ENCODE assay signal across 8 mouse cellular contexts in the genomic region with DNA sequence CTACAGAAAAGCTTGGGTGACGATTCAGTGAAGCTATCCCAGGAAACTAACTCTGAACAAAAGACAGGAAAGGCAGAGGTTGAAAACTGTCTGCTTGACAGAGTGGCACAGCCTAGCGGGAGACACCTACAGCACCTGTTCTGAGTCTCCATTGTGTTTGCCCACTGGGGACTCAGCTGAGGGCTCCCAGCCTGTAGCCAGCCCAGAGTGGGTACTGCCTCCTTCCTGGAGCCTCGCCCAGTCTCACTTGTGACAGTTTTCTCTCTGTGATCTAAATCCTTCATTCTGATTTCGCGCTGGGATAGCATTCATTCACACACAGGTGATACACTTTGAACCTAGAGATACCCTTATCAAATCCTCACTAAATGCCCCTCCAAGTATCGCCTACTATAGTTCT. TPM values are rescaled to one million over a fixed set of nuclear protein-coding genes. Genes with fewer than 3 reads are reported as not detected.
DNase-seq lines count a peak whose midpoint lies in the region; ATAC-seq and TF ChIP-seq lines count a peak whose summit lies in the region.

No protein-coding gene starts in this region.

- no peaks in the 10 kb centered on the region for H3K36me3 ChIP-seq in hindbrain, embryonic 15.5 days
- H3K36me3 ChIP-seq in liver, embryonic 15.5 days (replicated peaks) = no peaks in the 10 kb centered on the region

- WGBS in hindbrain, embryonic 15.5 days = 16% methylated on average over 6 of the region's 6 CpGs
- 19% methylated on average over 6 of the region's 6 CpGs for WGBS in liver, embryonic 15.5 days (ENCODE audit: insufficient replicate concordance)

- ATAC-seq in hindbrain, embryonic 15.5 days (ENCODE audit: low FRiP score, low read depth) = peak; percentile 45; the same call in 1 of the 2 replicates
- no peak for ATAC-seq in liver, embryonic 15.5 days (ENCODE audit: insufficient read depth)

- TF ChIP-seq CTCF in gastrocnemius, adult 2 months (IDR thresholded peaks at IDR 0.05) = no peak
- no peak for TF ChIP-seq CTCF in brain, embryonic 14.5 days (IDR thresholded peaks at IDR 0.05; ENCODE audit: borderline replicate concordance, extremely low read depth, insufficient read depth, insufficient read length)

- peak; percentile 8 for DNase-seq in gastrocnemius, adult 2 months
- DNase-seq in gastrocnemius, adult 18-20 months (ENCODE audit: low spot score) = no peak
- peak; percentile 74 for DNase-seq in brain, embryonic 14.5 days (ENCODE audit: low read depth)
- peak; percentile 53 for DNase-seq in right cerebral cortex, postnatal 14 days
- no peak for DNase-seq in spleen, adult 18-20 months
- DNase-seq in c-Kit-positive CD71-positive TER-119-positive erythroid progenitor cells, embryonic 14.5 days (ENCODE audit: low spot score) = no peak

- H3K4me2 ChIP-seq in hindbrain, embryonic 15.5 days = peak overlapping the region; percentile 96
- H3K4me2 ChIP-seq in liver, embryonic 15.5 days = no peak overlapping the region; the same call in 1 of the 2 replicates

- H3K4me3 ChIP-seq in gastrocnemius, adult 2 months = no peak overlapping the region
- peak overlapping the region; percentile 74 for H3K4me3 ChIP-seq in hindbrain, embryonic 15.5 days
- H3K4me3 ChIP-seq in liver, embryonic 15.5 days (replicated peaks) = 0 out of 2 replicates have a peak overlapping the region, but pooled peaks have one; percentile 11

- TF ChIP-seq POLR2A in brain, embryonic 14.5 days (IDR thresholded peaks at IDR 0.05; ENCODE audit: borderline replicate concordance, extremely low read depth, insufficient read depth, insufficient read length, poor library complexity, severe bottlenecking) = no peak

- intact Hi-C loops in gastrocnemius, adult 2 months (cut with DNase I) = loop anchor here (5.0 kb wide), 1 partner anchor 1313 kb away; no protein-coding TSS in a partner anchor

- H3K4me1 ChIP-seq in hindbrain, embryonic 15.5 days (replicated peaks) = no peaks in the 10 kb centered on the region; the same call in 1 of the 2 replicates
- H3K4me1 ChIP-seq in liver, embryonic 15.5 days (replicated peaks) = no peaks in the 10 kb centered on the region

- no peak overlapping the region for H3K27ac ChIP-seq in gastrocnemius, adult 2 months
- peak overlapping the region; percentile 90 for H3K27ac ChIP-seq in hindbrain, embryonic 15.5 days (replicated peaks)
- H3K27ac ChIP-seq in liver, embryonic 15.5 days (replicated peaks) = no peak overlapping the region

- H3K27me3 ChIP-seq in hindbrain, embryonic 15.5 days = no peaks in the 10 kb centered on the region
- peaks cover 39% of the 10 kb centered on the region for H3K27me3 ChIP-seq in liver, embryonic 15.5 days

- no peaks in the 10 kb centered on the region for H3K9me3 ChIP-seq in hindbrain, embryonic 15.5 days
- no peaks in the 10 kb centered on the region for H3K9me3 ChIP-seq in liver, embryonic 15.5 days (replicated peaks)

- peak overlapping the region; percentile 77 for H3K9ac ChIP-seq in hindbrain, embryonic 15.5 days
- H3K9ac ChIP-seq in liver, embryonic 15.5 days = no peak overlapping the region

RNA-seq across cellular contexts. Expression of a gene that starts 1.5 kb away (rescaled TPM):
- total RNA-seq in gastrocnemius, adult 2 months (2021) = 1 to 10 TPM in 1 of 2 experiments, under 1 TPM in 1; 0.23 to 1.0 TPM
- total RNA-seq in gastrocnemius, adult 18-20 months (2021) = under 1 TPM; 0.21 to 0.85 TPM
- 66.8 and 101 TPM in 2 replicates for polyA plus RNA-seq in brain, embryonic 14.5 days (2012; rRNA removed)
- 81.3 and 86.3 TPM in 2 replicates for polyA plus RNA-seq in hindbrain, embryonic 15.5 days (2015; fragmentation: Nextera tagmentation; extraction: Ambion mirVana)
- polyA plus RNA-seq in liver, embryonic 15.5 days (2015; fragmentation: Nextera tagmentation; extraction: Ambion mirVana) = 2.8 and 2.9 TPM in 2 replicates

Comparison
In these comparisons a context has a peak if more than half of its experiments do, and no peak if none do; other contexts are left out.
1. DNase-seq: peak in gastrocnemius, adult 2 months (single experiment), brain, embryonic 14.5 days (single experiment) and right cerebral cortex, postnatal 14 days (single experiment); none in gastrocnemius, adult 18-20 months (single experiment), spleen, adult 18-20 months (0 of 2) and c-Kit-positive CD71-positive TER-119-positive erythroid progenitor cells, embryonic 14.5 days (single experiment).
2. RNA of a gene that starts 1.5 kb away (polyA plus RNA-seq): 66.8 to 101 TPM in brain, embryonic 14.5 days and 81.3 to 86.3 TPM in hindbrain, embryonic 15.5 days; 2.8 to 2.9 TPM in liver, embryonic 15.5 days; every median in the first group is over 10 times any median in the second.